Mouse (Mus musculus) lung, postnatal 0 days (tissue): ENCODE measurements around the gene Ntrk3.

Experiments used
- CTCF ChIP-seq: IDR thresholded peaks from 2 replicates; pipeline ENCODE4 v1.5.1; 2016; ENCODE audit warnings: antibody characterized with exemption, mild to moderate bottlenecking
- EP300 ChIP-seq: IDR thresholded peaks from 2 replicates; pipeline ENCODE4 v1.6.1; 2016; ENCODE audit warnings: antibody characterized with exemption, mild to moderate bottlenecking, control low read depth

GRCm38 (mm10) chr7:78253777-78254385, 483.9 kb downstream of the Ntrk3 start:
- no peak for TF ChIP-seq EP300
- no peak for TF ChIP-seq CTCF
